Mouse (Mus musculus): ENCODE results near the gene Ush1g. TPM values are rescaled to one million over a fixed set of nuclear protein-coding genes. Genes with fewer than 3 reads are reported as not detected.

The Ush1g gene
- polyA plus RNA-seq, 1 experiment from 2014 or later: 0.09 TPM

DNA sequence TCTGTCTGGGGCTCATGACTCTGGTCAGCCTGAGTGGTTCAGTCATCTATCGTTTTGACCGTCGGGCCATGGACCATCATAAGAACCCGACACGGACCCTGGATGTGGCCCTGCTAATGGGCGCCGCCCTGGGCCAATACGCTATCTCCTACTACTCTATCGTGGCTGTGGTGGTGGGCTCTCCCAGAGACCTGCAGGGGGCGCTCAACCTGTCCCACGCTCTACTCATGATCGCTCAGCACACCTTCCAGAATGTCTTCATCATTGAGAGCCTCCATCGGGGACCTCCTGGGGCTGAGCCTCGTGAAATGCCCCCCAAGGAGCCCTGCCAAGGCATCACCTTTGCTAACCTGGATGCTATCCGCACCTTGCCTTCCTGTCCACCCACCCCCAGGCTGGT is 7.5 kb upstream of the Ush1g start:
- no peak overlapping the region for H3K4me3 ChIP-seq (replicated peaks)
- H3K4me1 ChIP-seq: peaks cover 4% of the 10 kb centered on the region
- no peak overlapping the region for H3K27ac ChIP-seq (replicated peaks)
- no peaks in the 10 kb centered on the region for H3K36me3 ChIP-seq
- peaks cover 40% of the 10 kb centered on the region for H3K27me3 ChIP-seq (replicated peaks)
- H3K9me3 ChIP-seq (replicated peaks): no peaks in the 10 kb centered on the region
- WGBS: 83% methylated on average over 15 of the region's 15 CpGs
- no peak for ATAC-seq (ENCODE audit: low FRiP score)
- no peak overlapping the region for H3K9ac ChIP-seq (replicated peaks)
- no peak overlapping the region for H3K4me2 ChIP-seq

DNA sequence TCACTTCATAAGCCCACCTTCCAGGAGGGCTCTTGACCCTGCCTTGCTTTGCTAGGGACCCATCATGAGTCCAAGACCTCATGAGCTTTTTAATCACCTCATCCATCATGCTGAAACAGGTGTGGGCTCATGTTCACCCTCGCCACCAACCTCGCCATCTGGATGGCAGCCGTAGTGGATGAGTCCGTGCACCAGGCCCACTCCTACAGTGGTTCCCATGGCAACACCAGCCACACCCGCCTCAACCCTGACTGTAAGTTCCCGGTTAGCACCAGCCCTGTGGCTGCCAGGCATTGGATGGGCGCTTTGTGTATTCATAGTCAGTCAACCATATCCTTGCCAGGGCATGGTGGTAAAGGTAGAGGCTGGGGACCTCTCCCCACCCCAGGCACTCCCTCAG is 4.9 kb upstream of the Ush1g start:
- ATAC-seq (ENCODE audit: low FRiP score): no peak
- H3K4me1 ChIP-seq: peaks cover 17% of the 10 kb centered on the region
- peaks cover 60% of the 10 kb centered on the region for H3K27me3 ChIP-seq (replicated peaks)
- WGBS: 68% methylated on average over 7 of the region's 7 CpGs
- no peaks in the 10 kb centered on the region for H3K9me3 ChIP-seq (replicated peaks)
- no peak overlapping the region for H3K9ac ChIP-seq (replicated peaks)
- H3K27ac ChIP-seq (replicated peaks): no peak overlapping the region
- H3K4me2 ChIP-seq: no peak overlapping the region
- H3K4me3 ChIP-seq (replicated peaks): no peak overlapping the region
- no peaks in the 10 kb centered on the region for H3K36me3 ChIP-seq

GRCm38 (mm10) chr11:115323354-115323753 is 1.5 kb upstream of the Ush1g start:
- no peak overlapping the region for H3K27ac ChIP-seq (replicated peaks)
- 16% methylated on average over 32 of the region's 32 CpGs for WGBS
- peaks cover 33% of the 10 kb centered on the region for H3K4me1 ChIP-seq
- 0 out of 2 replicates have a peak overlapping the region, but pooled peaks have one; percentile 12 for H3K4me3 ChIP-seq (replicated peaks)
- H3K9me3 ChIP-seq (replicated peaks): no peaks in the 10 kb centered on the region
- ATAC-seq (ENCODE audit: low FRiP score): no peak
- peak overlapping the region; percentile 38; the same call in 1 of the 2 replicates for H3K4me2 ChIP-seq
- H3K36me3 ChIP-seq: no peaks in the 10 kb centered on the region
- H3K27me3 ChIP-seq (replicated peaks): peaks cover 82% of the 10 kb centered on the region
- no peak overlapping the region for H3K9ac ChIP-seq (replicated peaks)

GRCm38 (mm10) chr11:115319704-115320383 is 2.0 kb downstream of the Ush1g start:
- no peak for ATAC-seq (ENCODE audit: low FRiP score)
- H3K4me3 ChIP-seq (replicated peaks): no peak overlapping the region
- no peak overlapping the region for H3K9ac ChIP-seq (replicated peaks)
- peaks cover 100% of the 10 kb centered on the region for H3K27me3 ChIP-seq (replicated peaks)
- peaks cover 38% of the 10 kb centered on the region for H3K4me1 ChIP-seq
- no peak overlapping the region for H3K27ac ChIP-seq (replicated peaks)
- H3K36me3 ChIP-seq: no peaks in the 10 kb centered on the region
- 6% methylated on average over 18 of the region's 18 CpGs for WGBS
- H3K9me3 ChIP-seq (replicated peaks): no peaks in the 10 kb centered on the region
- no peak overlapping the region for H3K4me2 ChIP-seq

GRCm38 (mm10) chr11:115318245-115319027 is 3.4 kb downstream of the Ush1g start:
- no peak for ATAC-seq (ENCODE audit: low FRiP score)
- Histone ChIP-seq H3K9ac (replicated peaks) (0 out of 2 replicates have a peak overlapping the region, but pooled peaks have one; percentile 17), H3K4me3 (replicated peaks) (no peak overlapping the region), H3K27me3 (replicated peaks) (peaks cover 96% of the 10 kb centered on the region), H3K9me3 (replicated peaks) (no peaks in the 10 kb centered on the region), H3K36me3 (no peaks in the 10 kb centered on the region), H3K4me2 (peak overlapping the region; percentile 23; the same call in 1 of the 2 replicates), H3K4me1 (peaks cover 36% of the 10 kb centered on the region), H3K27ac (replicated peaks) (no peak overlapping the region)
- WGBS: 4% methylated on average over 63 of the region's 63 CpGs

- Histone ChIP-seq H3K4me1 (peaks cover 26% of the 10 kb centered on the region), H3K9me3 (replicated peaks) (no peaks in the 10 kb centered on the region), H3K4me3 (replicated peaks) (no peak overlapping the region), H3K27ac (replicated peaks) (no peak overlapping the region), H3K36me3 (no peaks in the 10 kb centered on the region), H3K27me3 (replicated peaks) (peaks cover 92% of the 10 kb centered on the region), H3K4me2 (no peak overlapping the region), H3K9ac (replicated peaks) (no peak overlapping the region)
- WGBS: 69% methylated on average over 7 of the region's 7 CpGs
- ATAC-seq (ENCODE audit: low FRiP score): no peak
Observed at GRCm38 (mm10) chr11:115317204-115317603, 4.6 kb downstream of the Ush1g start.

DNA sequence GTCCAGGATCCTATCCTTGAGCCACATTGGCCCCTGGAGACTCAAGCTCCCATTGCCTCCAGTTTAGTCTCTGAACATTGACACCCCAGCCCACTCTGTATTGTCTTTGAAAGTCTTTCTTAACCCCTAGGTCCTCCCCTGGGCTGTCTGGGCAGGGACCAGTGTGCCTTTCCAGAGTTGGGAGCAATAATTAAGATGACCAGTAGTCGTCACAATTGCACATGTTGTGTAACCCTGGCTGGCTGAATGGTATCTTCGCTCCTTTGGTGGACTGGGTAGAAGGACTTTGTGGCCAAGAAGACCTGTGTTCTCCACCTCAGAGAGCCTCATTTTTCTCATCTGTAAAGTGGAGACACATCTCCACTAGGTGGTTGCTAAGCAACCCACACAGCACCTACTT is 7.6 kb downstream of the Ush1g start:
- H3K4me1 ChIP-seq: peaks cover 12% of the 10 kb centered on the region
- H3K27me3 ChIP-seq (replicated peaks): peaks cover 67% of the 10 kb centered on the region
- no peaks in the 10 kb centered on the region for H3K36me3 ChIP-seq
- H3K4me2 ChIP-seq: no peak overlapping the region
- no peak for ATAC-seq (ENCODE audit: low FRiP score)
- H3K27ac ChIP-seq (replicated peaks): no peak overlapping the region
- WGBS: 48% methylated on average over 2 of the region's 2 CpGs
- no peaks in the 10 kb centered on the region for H3K9me3 ChIP-seq (replicated peaks)
- no peak overlapping the region for H3K4me3 ChIP-seq (replicated peaks)
- no peak overlapping the region for H3K9ac ChIP-seq (replicated peaks)

DNA sequence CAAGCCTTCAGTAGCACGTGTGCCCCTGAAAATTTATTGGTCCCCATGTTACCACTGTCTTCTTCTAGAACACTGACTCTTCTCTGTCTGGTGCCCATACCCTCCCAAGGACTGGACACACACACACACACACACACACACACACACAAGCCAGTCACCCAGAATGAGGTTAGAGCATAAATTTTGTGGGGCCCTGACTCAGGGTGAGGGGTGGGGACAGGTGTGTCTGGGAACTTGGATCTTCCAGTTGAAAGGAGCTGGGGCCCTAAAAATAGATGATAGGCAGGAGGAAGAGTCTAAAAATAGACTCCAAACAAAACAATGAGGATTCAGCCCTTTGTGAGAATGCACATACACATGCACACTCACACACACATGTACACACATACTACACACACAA is 13.1 kb downstream of the Ush1g start:
- no peak for ATAC-seq (ENCODE audit: low FRiP score)
- Histone ChIP-seq H3K9me3 (replicated peaks) (no peaks in the 10 kb centered on the region), H3K4me1 (peaks cover 4% of the 10 kb centered on the region; the same call in 1 of the 2 replicates), H3K27me3 (replicated peaks) (peaks cover 14% of the 10 kb centered on the region), H3K4me2 (no peak overlapping the region), H3K36me3 (no peaks in the 10 kb centered on the region), H3K4me3 (replicated peaks) (no peak overlapping the region), H3K27ac (replicated peaks) (no peak overlapping the region), H3K9ac (replicated peaks) (no peak overlapping the region)
- WGBS: 57% methylated on average over 1 of the region's 1 CpGs

- no peaks in the 10 kb centered on the region for H3K36me3 ChIP-seq
- WGBS: 14% methylated on average over 8 of the region's 8 CpGs
- H3K4me2 ChIP-seq: no peak within 1 kb of the TSS
- no peak within 1 kb of the TSS for H3K4me3 ChIP-seq (replicated peaks)
- H3K27me3 ChIP-seq (replicated peaks): peaks cover 1% of the 10 kb centered on the region
- H3K9ac ChIP-seq (replicated peaks): no peak within 1 kb of the TSS
- H3K4me1 ChIP-seq: peaks cover 4% of the 10 kb centered on the region; the same call in 1 of the 2 replicates
- H3K27ac ChIP-seq (replicated peaks): no peak within 1 kb of the TSS
- ATAC-seq (ENCODE audit: low FRiP score): no peak
- no peaks in the 10 kb centered on the region for H3K9me3 ChIP-seq (replicated peaks)
Observed at GRCm38 (mm10) chr11:115306863-115307262, 15.0 kb downstream of the Ush1g start, which contains the start of gene Otop2. TSS of gene Otop2 (plus strand) at chr11:115307163.

GRCm38 (mm10) chr11:115303167-115303566 is 18.7 kb downstream of the Ush1g start:
- no peak overlapping the region for H3K27ac ChIP-seq (replicated peaks)

DNA sequence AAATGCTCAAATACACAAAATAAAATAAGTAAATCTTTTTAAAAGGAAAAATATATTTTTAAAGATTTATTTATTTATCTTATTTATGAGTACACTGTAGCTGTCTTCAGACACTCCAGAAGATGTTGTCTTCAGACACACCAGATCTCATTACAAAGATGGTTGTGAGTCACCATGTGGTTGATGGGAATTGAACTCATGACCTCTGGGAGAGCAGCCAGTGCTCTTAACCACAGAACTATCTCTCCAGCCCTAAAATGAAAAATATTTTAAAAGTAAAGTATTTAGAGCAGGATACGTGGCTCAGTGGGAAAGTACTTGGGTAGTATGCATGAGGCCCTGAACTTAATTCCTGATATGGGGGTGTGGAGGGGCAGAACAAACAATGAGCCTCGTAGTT is 20.5 kb downstream of the Ush1g start:
- H3K4me2 ChIP-seq: no peak overlapping the region
- no peak for ATAC-seq (ENCODE audit: low FRiP score)
- H3K4me3 ChIP-seq (replicated peaks): no peak overlapping the region
- H3K4me1 ChIP-seq: peaks cover 17% of the 10 kb centered on the region
- no peak overlapping the region for H3K27ac ChIP-seq (replicated peaks)
- WGBS: 90% methylated on average over 2 of the region's 2 CpGs
- no peaks in the 10 kb centered on the region for H3K9me3 ChIP-seq (replicated peaks)
- peaks cover 7% of the 10 kb centered on the region; the same call in 1 of the 2 replicates for H3K27me3 ChIP-seq (replicated peaks)
- no peak overlapping the region for H3K9ac ChIP-seq (replicated peaks)
- H3K36me3 ChIP-seq: no peaks in the 10 kb centered on the region

More at GRCm38 (mm10) chr11:115303167-115303566, 18.7 kb downstream of the Ush1g start:
- no peak overlapping the region for H3K4me3 ChIP-seq (replicated peaks)
- ATAC-seq (ENCODE audit: low FRiP score): no peak
- H3K27me3 ChIP-seq (replicated peaks): peaks cover 5% of the 10 kb centered on the region
- WGBS: 81% methylated on average over 8 of the region's 8 CpGs
- H3K4me1 ChIP-seq: peaks cover 4% of the 10 kb centered on the region; the same call in 1 of the 2 replicates
- no peak overlapping the region for H3K4me2 ChIP-seq
- H3K9ac ChIP-seq (replicated peaks): no peak overlapping the region
- H3K9me3 ChIP-seq (replicated peaks): no peaks in the 10 kb centered on the region
- no peaks in the 10 kb centered on the region for H3K36me3 ChIP-seq

GRCm38 (mm10) chr11:115300745-115301144 is 21.1 kb downstream of the Ush1g start:
- no peak for ATAC-seq (ENCODE audit: low FRiP score)
- Histone ChIP-seq H3K9ac (replicated peaks) (no peak overlapping the region), H3K4me2 (no peak overlapping the region), H3K4me1 (peaks cover 18% of the 10 kb centered on the region), H3K27me3 (replicated peaks) (peaks cover 13% of the 10 kb centered on the region; the same call in 1 of the 2 replicates), H3K9me3 (replicated peaks) (no peaks in the 10 kb centered on the region), H3K4me3 (replicated peaks) (no peak overlapping the region), H3K36me3 (no peaks in the 10 kb centered on the region), H3K27ac (replicated peaks) (no peak overlapping the region)
- WGBS: 84% methylated on average over 4 of the region's 4 CpGs

Data from neural tube, embryonic 15.5 days (tissue).